Mouse (Mus musculus) myocyte (in vitro differentiated cells): Measurements from ENCODE around the gene Heatr3. TPM values are rescaled to one million over a fixed set of nuclear protein-coding genes. Genes with fewer than 3 reads are reported as not detected.

Experiments used
- H3K27me3 ChIP-seq: one replicate; pipeline ENCODE4 v1.6.1; 2011; ENCODE audit not compliant: control insufficient read depth, insufficient read depth, insufficient read length
- H3K36me3 ChIP-seq: one replicate; pipeline ENCODE4 v1.6.1; 2011; ENCODE audit not compliant: control insufficient read depth, insufficient read depth
- H3K4me2 ChIP-seq: one replicate; pipeline ENCODE4 v1.6.1; 2011; ENCODE audit warnings: low read depth, control low read depth
- H3K4me3 ChIP-seq: one replicate; pipeline ENCODE4 v1.5.1; 2011; ENCODE audit warnings: mild to moderate bottlenecking, control low read depth, moderate library complexity
- H3K79me2 ChIP-seq: one replicate; pipeline ENCODE4 v1.6.1; 2011; ENCODE audit not compliant: control insufficient read depth, insufficient read depth
- H3ac ChIP-seq: one replicate; pipeline ENCODE4 v1.6.1; 2011; ENCODE audit not compliant: control insufficient read depth, insufficient read length
- CEBPB ChIP-seq: IDR thresholded peaks from 2 replicates; pipeline ENCODE4 v1.6.1; 2011; ENCODE audit warnings: mild to moderate bottlenecking, moderate library complexity; ENCODE audit not compliant: poor library complexity, insufficient read depth, severe bottlenecking
- E2F4 ChIP-seq: IDR thresholded peaks from one replicate; pipeline ENCODE4 v1.6.1; 2011; ENCODE audit warnings: mild to moderate bottlenecking, control low read depth, moderate library complexity; ENCODE audit not compliant: insufficient read depth
- MAX ChIP-seq: IDR thresholded peaks from one replicate; pipeline ENCODE4 v1.6.1; 2011; ENCODE audit warnings: low read depth, mild to moderate bottlenecking, control low read depth
- MYOD1 ChIP-seq, 3 experiments: IDR thresholded peaks; one replicate each; pipeline ENCODE4 v1.6.1; 2011; ENCODE audit warnings: control low read depth in 2 of 3, low read depth in 2 of 3, mild to moderate bottlenecking in 2 of 3, moderate library complexity in 1 of 3; ENCODE audit not compliant: insufficient read length in 2 of 3, control insufficient read depth in 1 of 3
- MYOG ChIP-seq, 3 experiments: IDR thresholded peaks; one replicate each; pipeline ENCODE4 v1.6.1; 2011; ENCODE audit warnings: control low read depth in 2 of 3, low read depth in 2 of 3, mild to moderate bottlenecking in 2 of 3; ENCODE audit not compliant: insufficient read length in 2 of 3, control insufficient read depth in 1 of 3, insufficient read depth in 1 of 3
- POLR2A ChIP-seq: IDR thresholded peaks from one replicate; pipeline ENCODE4 v1.6.1; 2011; ENCODE audit warnings: low read depth, mild to moderate bottlenecking, control low read depth, moderate library complexity; ENCODE audit not compliant: insufficient read length
- POLR2AphosphoS2 ChIP-seq: IDR thresholded peaks from one replicate; pipeline ENCODE4 v1.6.1; 2011; ENCODE audit warnings: low read depth, control low read depth; ENCODE audit not compliant: insufficient read length
- REST ChIP-seq: IDR thresholded peaks from one replicate; pipeline ENCODE4 v1.6.1; 2011; ENCODE audit warnings: mild to moderate bottlenecking, control low read depth, moderate library complexity; ENCODE audit not compliant: insufficient read depth, insufficient read length
- SRF ChIP-seq: IDR thresholded peaks from one replicate; pipeline ENCODE4 v1.6.1; 2011; ENCODE audit warnings: low read depth; ENCODE audit not compliant: control insufficient read depth, insufficient read length
- TCF12 ChIP-seq: IDR thresholded peaks from one replicate; pipeline ENCODE4 v1.6.1; 2011; ENCODE audit warnings: mild to moderate bottlenecking, control low read depth; ENCODE audit not compliant: poor library complexity, insufficient read depth, severe bottlenecking
- TCF3 ChIP-seq: IDR thresholded peaks from one replicate; pipeline ENCODE4 v1.6.1; 2011; ENCODE audit warnings: low read depth, control low read depth; ENCODE audit not compliant: insufficient read length
- USF1 ChIP-seq: IDR thresholded peaks from one replicate; pipeline ENCODE4 v1.6.1; 2011; ENCODE audit warnings: low read depth, mild to moderate bottlenecking, control low read depth, moderate library complexity
- polyA plus RNA-seq: library from polyadenylated mRNA; unstranded; fragments of >200 nt; fragmentation: generic; extraction: Trizol; gene quantifications from one replicate; pipeline ENCODE4 v1.2.1, GENCODE M21; 2012; ENCODE audit warnings: missing spikeins

Gene Heatr3
- polyA plus RNA-seq, 1 experiment, result 22.3 TPM

- Histone ChIP-seq H3K27me3 (no peaks in the 10 kb centered on the region), H3K36me3 (no peaks in the 10 kb centered on the region), H3K4me2 (no peak overlapping the region), H3ac (no peak overlapping the region), H3K4me3 (no peak overlapping the region), H3K79me2 (peaks cover 88% of the 10 kb centered on the region)
- TF ChIP-seq MYOG (IDR thresholded peaks at IDR 0.05; ENCODE audit: control insufficient read depth in 1 of 3, insufficient read depth in 1 of 3, insufficient read length in 2 of 3, low read depth in 2 of 3), result no peak
- TF ChIP-seq TCF12, result no peak
- no peak for TF ChIP-seq MAX
- TF ChIP-seq CEBPB, result no peak
- TF ChIP-seq USF1, result no peak
- no peak for TF ChIP-seq SRF
- no peak for TF ChIP-seq POLR2AphosphoS2
- TF ChIP-seq POLR2A, result no peak
- no peak for TF ChIP-seq E2F4
- TF ChIP-seq MYOD1 (IDR thresholded peaks at IDR 0.05; ENCODE audit: control insufficient read depth in 1 of 3, insufficient read length in 2 of 3, low read depth in 2 of 3), result no peak
- no peak for TF ChIP-seq TCF3
- TF ChIP-seq REST, result no peak
Measured at GRCm38 (mm10) chr8:88221353-88221752, 83.7 kb downstream of the Heatr3 start.

Other genes starting within 250 kb of the Heatr3 start
- 0.04 TPM for gene Zfp423, start 178.3 kb upstream of the Heatr3 start, polyA plus RNA-seq
- 17.2 TPM for gene Cnep1r1, start 19.1 kb upstream of the Heatr3 start, polyA plus RNA-seq
- gene Tent4b, start 61.4 kb downstream of the Heatr3 start, polyA plus RNA-seq, result 10.7 TPM
- gene Adcy7, start 134.5 kb downstream of the Heatr3 start, polyA plus RNA-seq, result 72.3 TPM
- gene Brd7, start 224.3 kb downstream of the Heatr3 start, polyA plus RNA-seq, result 52.7 TPM